Mouse (Mus musculus): ENCODE measurements at regions not wholly inside any gene's neighbourhood (a gene's known extent, or its start where the extent isn't known, plus 50 kb on each side); places are given as distances from the start of the nearest gene placed in this dataset.
"Not testable (repeated sequence)": the region's sequence is repeated elsewhere in the genome, so short reads cannot be mapped to it uniquely, and the experiment has no call there.

GRCm38 (mm10) chr10:57040201-57040600 lies 446.0 kb upstream of the Hsf2 start:
- Histone ChIP-seq H3K4me3 (ENCODE audit: low read depth, low read length) (no peak overlapping the region), H3K4me2 (ENCODE audit: low read depth) (no peak overlapping the region), H3K9me3 (ENCODE audit: low read length) (no peaks in the 10 kb centered on the region), H3K36me3 (ENCODE audit: insufficient read depth) (no peaks in the 10 kb centered on the region), H3K4me1 (ENCODE audit: insufficient read depth) (no peaks in the 10 kb centered on the region), H3K27me3 (ENCODE audit: insufficient read depth, low read length) (no peaks in the 10 kb centered on the region), H3K27ac (ENCODE audit: low read depth, low read length) (no peak overlapping the region), H3K9ac (no peak overlapping the region)
- DNase-seq (no peak), ATAC-seq (no peak)
- TF ChIP-seq CTCF (IDR thresholded peaks at IDR 0.05; ENCODE audit: low read depth) = no peak
- 34% methylated on average over 5 of the region's 5 CpGs for WGBS

- WGBS = 65% methylated on average over 2 of the region's 2 CpGs
- Histone ChIP-seq H3K4me3 (ENCODE audit: low read depth, low read length) (no peak overlapping the region), H3K4me2 (ENCODE audit: low read depth) (no peak overlapping the region), H3K36me3 (ENCODE audit: insufficient read depth) (no peaks in the 10 kb centered on the region), H3K27ac (ENCODE audit: low read depth, low read length) (no peak overlapping the region), H3K9ac (no peak overlapping the region), H3K4me1 (ENCODE audit: insufficient read depth) (no peaks in the 10 kb centered on the region), H3K9me3 (ENCODE audit: low read length) (no peaks in the 10 kb centered on the region), H3K27me3 (ENCODE audit: insufficient read depth, low read length) (no peaks in the 10 kb centered on the region)
- no peak for ATAC-seq
- no peak for DNase-seq
- no peak for TF ChIP-seq CTCF (IDR thresholded peaks at IDR 0.05; ENCODE audit: low read depth)
Observed at GRCm38 (mm10) chr10:57046021-57046420, 440.2 kb upstream of the Hsf2 start.

GRCm38 (mm10) chr10:57046891-57047290 lies 439.3 kb upstream of the Hsf2 start:
- Histone ChIP-seq H3K9me3 (ENCODE audit: low read length) (no peaks in the 10 kb centered on the region), H3K4me3 (ENCODE audit: low read depth, low read length) (no peak overlapping the region), H3K4me1 (ENCODE audit: insufficient read depth) (no peaks in the 10 kb centered on the region), H3K9ac (no peak overlapping the region), H3K4me2 (ENCODE audit: low read depth) (no peak overlapping the region), H3K36me3 (ENCODE audit: insufficient read depth) (no peaks in the 10 kb centered on the region), H3K27ac (ENCODE audit: low read depth, low read length) (no peak overlapping the region), H3K27me3 (ENCODE audit: insufficient read depth, low read length) (no peaks in the 10 kb centered on the region)
- no peak for TF ChIP-seq CTCF (IDR thresholded peaks at IDR 0.05; ENCODE audit: low read depth)
- no peak for DNase-seq
- 23% methylated on average over 2 of the region's 2 CpGs for WGBS
- ATAC-seq = no peak

- ATAC-seq (no peak), DNase-seq (no peak)
- Histone ChIP-seq H3K36me3 (ENCODE audit: insufficient read depth) (no peaks in the 10 kb centered on the region), H3K9ac (no peak overlapping the region), H3K9me3 (ENCODE audit: low read length) (no peaks in the 10 kb centered on the region), H3K27ac (ENCODE audit: low read depth, low read length) (no peak overlapping the region), H3K4me3 (ENCODE audit: low read depth, low read length) (no peak overlapping the region), H3K4me2 (ENCODE audit: low read depth) (no peak overlapping the region), H3K27me3 (ENCODE audit: insufficient read depth, low read length) (no peaks in the 10 kb centered on the region), H3K4me1 (ENCODE audit: insufficient read depth) (no peaks in the 10 kb centered on the region)
- no peak for TF ChIP-seq CTCF (IDR thresholded peaks at IDR 0.05; ENCODE audit: low read depth)
Observed at GRCm38 (mm10) chr10:57047719-57048118, 438.5 kb upstream of the Hsf2 start.

- not testable (repeated sequence) for H3K27ac ChIP-seq (ENCODE audit: low read depth, low read length); DNase-seq; H3K4me3 ChIP-seq (ENCODE audit: low read depth, low read length); H3K9me3 ChIP-seq (ENCODE audit: low read length); H3K27me3 ChIP-seq (ENCODE audit: insufficient read depth, low read length); H3K4me2 ChIP-seq (ENCODE audit: low read depth); H3K9ac ChIP-seq; H3K4me1 ChIP-seq (ENCODE audit: insufficient read depth); ATAC-seq; H3K36me3 ChIP-seq (ENCODE audit: insufficient read depth)
- WGBS = 86% methylated on average over 2 of the region's 2 CpGs
Observed at GRCm38 (mm10) chr10:57053375-57053774, 432.8 kb upstream of the Hsf2 start.

DNA sequence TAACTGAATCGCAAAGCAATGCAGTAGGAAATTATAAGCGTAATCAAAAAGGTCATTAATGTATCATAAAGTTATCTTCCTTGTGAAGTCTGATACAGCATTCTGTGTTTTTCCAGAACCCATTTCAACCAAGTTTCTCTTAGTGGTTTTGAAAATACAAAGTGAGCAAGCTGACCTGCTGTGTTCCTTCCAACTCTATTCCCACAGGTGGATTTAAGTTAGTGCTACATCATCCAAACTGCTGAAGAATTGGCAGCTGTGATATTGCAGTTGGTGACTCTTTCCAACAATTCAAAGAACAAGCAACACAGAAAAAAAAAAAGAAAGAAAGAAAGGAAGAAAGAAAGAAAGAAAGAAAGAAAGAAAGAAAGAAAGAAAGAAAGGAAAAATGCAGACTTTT lies 396.1 kb upstream of the Hsf2 start:
- H3K36me3 ChIP-seq (ENCODE audit: insufficient read depth) = no peaks in the 10 kb centered on the region

DNA sequence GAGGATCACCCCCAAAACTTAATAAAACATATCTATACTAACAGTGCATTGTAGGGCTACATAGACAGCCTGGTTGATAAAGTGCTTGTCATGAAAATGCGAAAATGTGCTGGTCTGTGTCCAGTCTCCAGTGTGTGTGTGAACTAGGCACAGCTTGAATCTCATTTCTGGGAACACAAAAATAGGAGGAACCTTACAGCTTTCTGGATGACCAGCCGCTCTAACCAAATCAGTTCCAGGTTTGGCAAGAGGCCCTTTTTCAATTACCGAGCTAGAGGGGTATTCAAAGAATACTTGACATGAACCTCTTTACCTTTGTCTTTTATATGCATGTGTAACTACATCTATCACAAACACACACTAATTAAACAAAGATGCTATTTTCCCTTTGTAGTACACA lies 390.3 kb upstream of the Hsf2 start:
- H3K27me3 ChIP-seq (ENCODE audit: insufficient read depth, low read length) = no peaks in the 10 kb centered on the region
- H3K36me3 ChIP-seq (ENCODE audit: insufficient read depth) = no peaks in the 10 kb centered on the region
- no peak overlapping the region for H3K4me2 ChIP-seq (ENCODE audit: low read depth)
- H3K4me1 ChIP-seq (ENCODE audit: insufficient read depth) = no peaks in the 10 kb centered on the region
- WGBS = 43% methylated on average over 3 of the region's 3 CpGs
- H3K27ac ChIP-seq (ENCODE audit: low read depth, low read length) = no peak overlapping the region
- no peaks in the 10 kb centered on the region for H3K9me3 ChIP-seq (ENCODE audit: low read length)
- ATAC-seq (no peak), DNase-seq (no peak)
- no peak for TF ChIP-seq CTCF (IDR thresholded peaks at IDR 0.05; ENCODE audit: low read depth)
- no peak overlapping the region for H3K9ac ChIP-seq
- no peak overlapping the region for H3K4me3 ChIP-seq (ENCODE audit: low read depth, low read length)

More for the DNA sequence above, 396.1 kb upstream of the Hsf2 start:
- Histone ChIP-seq H3K4me1 (ENCODE audit: insufficient read depth) (no peaks in the 10 kb centered on the region), H3K27ac (ENCODE audit: low read depth, low read length) (no peak overlapping the region), H3K9ac (no peak overlapping the region), H3K27me3 (ENCODE audit: insufficient read depth, low read length) (no peaks in the 10 kb centered on the region), H3K9me3 (ENCODE audit: low read length) (no peaks in the 10 kb centered on the region), H3K4me3 (ENCODE audit: low read depth, low read length) (no peak overlapping the region), H3K4me2 (ENCODE audit: low read depth) (no peak overlapping the region)
- TF ChIP-seq CTCF (IDR thresholded peaks at IDR 0.05; ENCODE audit: low read depth) = no peak
- no peak for ATAC-seq
- WGBS = 97% methylated on average over 2 of the region's 2 CpGs
- no peak for DNase-seq

- no peaks in the 10 kb centered on the region for H3K4me1 ChIP-seq (ENCODE audit: insufficient read depth)
- no peak overlapping the region for H3K9ac ChIP-seq
- WGBS = 94% methylated on average over 2 of the region's 2 CpGs
- H3K27me3 ChIP-seq (ENCODE audit: insufficient read depth, low read length) = no peaks in the 10 kb centered on the region
- TF ChIP-seq CTCF (IDR thresholded peaks at IDR 0.05; ENCODE audit: low read depth) = no peak
- no peaks in the 10 kb centered on the region for H3K36me3 ChIP-seq (ENCODE audit: insufficient read depth)
- H3K9me3 ChIP-seq (ENCODE audit: low read length) = no peaks in the 10 kb centered on the region
- no peak for ATAC-seq
- DNase-seq = no peak
- no peak overlapping the region for H3K27ac ChIP-seq (ENCODE audit: low read depth, low read length)
- H3K4me2 ChIP-seq (ENCODE audit: low read depth) = no peak overlapping the region
- no peak overlapping the region for H3K4me3 ChIP-seq (ENCODE audit: low read depth, low read length)
Observed at GRCm38 (mm10) chr10:57113359-57113758, 372.8 kb upstream of the Hsf2 start.
